Mouse (Mus musculus): ENCODE results near the gene Erc1. TPM values are rescaled to one million over a fixed set of nuclear protein-coding genes. Genes with fewer than 3 reads are reported as not detected.
"Not testable (repeated sequence)": the region's sequence is repeated elsewhere in the genome, so short reads cannot be mapped to it uniquely, and the experiment has no call there.

Erc1 gene
- total RNA-seq, 1 experiment from 2014 or later: 15.0 TPM

DNA sequence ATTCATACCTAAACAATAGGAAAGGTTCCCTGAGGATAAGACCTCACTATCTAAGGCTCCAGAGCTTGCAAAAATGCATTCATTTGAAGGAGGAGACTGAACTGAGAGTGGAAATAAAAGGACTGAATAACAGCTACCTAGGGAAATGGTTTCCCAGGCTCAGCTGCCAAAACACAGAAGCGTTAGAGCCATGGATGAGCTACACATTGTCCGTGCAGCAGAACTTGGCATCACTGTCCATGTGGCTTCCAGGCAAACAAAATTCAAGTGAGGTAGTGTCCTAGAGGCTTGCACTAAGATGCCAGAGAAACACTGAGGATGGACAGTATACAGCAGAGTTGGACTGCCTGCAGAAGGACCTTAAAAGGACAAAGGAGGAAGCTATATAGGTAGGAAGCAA lies 112.0 kb downstream of the Erc1 start:
- ATAC-seq (ENCODE audit: extremely low read depth, insufficient number of reproducible peaks, low FRiP score, poor library complexity, severe bottlenecking): no peak

DNA sequence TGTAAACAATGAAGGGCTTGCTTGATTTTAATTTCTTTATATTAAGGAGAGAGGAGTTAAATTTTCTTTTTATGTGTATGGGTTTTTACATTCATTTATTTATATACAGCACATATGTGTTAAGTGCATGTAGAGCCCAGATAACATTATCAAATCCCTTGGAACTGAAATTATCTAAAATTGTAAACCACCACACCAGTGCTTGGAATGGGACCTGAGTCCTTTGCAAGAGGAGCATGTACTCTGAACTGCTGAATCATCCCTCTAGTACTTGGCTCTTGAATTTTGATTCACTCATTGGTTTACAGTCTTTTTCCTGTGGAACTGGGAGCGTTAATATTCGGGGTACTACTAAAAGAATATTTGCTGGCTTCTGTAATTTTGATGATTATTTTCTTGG lies 116.8 kb downstream of the Erc1 start:
- no peak for ATAC-seq (ENCODE audit: extremely low read depth, insufficient number of reproducible peaks, low FRiP score, poor library complexity, severe bottlenecking)

DNA sequence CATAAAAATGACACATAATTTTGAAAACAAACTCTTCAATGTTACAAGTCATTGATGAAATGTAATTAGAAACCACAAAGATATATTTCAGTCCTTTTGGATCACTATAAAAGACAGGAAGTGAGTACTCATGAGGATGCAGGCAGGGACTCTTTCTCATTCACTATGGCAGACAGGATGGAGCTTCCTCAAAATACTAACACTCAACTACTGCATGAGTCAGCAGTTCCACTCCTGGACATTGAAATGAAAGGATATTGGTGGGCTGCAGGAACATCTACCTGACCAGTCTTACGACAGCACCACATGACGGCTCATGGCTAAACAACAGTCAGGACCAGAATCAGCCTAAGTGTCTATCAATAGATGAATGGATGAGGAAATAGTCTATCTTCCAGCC lies 132.7 kb downstream of the Erc1 start:
- no peak for ATAC-seq (ENCODE audit: extremely low read depth, insufficient number of reproducible peaks, low FRiP score, poor library complexity, severe bottlenecking)

DNA sequence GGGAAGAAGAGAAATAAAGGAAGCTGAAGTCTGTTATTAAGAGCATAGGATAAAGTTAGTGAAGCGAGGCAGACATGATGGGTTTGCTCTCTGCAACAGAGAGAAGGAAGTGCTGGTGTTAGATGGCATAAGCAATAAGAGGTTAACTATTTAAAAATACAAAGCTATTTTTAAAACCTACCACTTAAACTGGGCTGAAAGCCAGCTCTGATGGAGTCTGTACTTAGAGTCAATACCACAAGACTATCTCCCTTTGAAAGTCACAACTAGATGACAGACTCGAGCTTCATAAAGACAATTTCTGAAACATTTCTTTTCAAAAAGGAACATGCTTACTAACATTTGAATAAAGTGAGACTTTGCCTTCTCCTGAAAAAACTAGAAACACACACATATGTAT lies 134.0 kb downstream of the Erc1 start:
- ATAC-seq (ENCODE audit: extremely low read depth, insufficient number of reproducible peaks, low FRiP score, poor library complexity, severe bottlenecking): no peak

DNA sequence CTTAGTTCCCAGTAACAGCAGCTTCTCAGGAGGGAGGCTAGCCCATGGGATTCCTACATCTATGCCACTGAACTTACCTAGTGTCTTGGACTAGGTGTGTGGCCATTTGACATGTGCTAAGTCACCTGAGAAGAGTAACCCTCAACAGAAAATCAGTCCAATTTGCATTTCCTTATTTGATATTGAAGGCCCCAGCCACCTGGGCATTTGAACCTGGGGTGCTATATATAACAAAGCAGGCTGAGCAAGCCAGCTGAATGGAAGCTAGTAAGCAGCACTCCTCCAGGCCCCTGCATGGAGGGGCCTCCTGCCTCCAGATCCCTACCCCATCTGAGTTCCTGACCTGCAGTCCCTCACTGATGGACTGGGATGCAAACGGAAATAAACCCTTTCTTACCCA lies 135.5 kb downstream of the Erc1 start:
- no peak for ATAC-seq (ENCODE audit: extremely low read depth, insufficient number of reproducible peaks, low FRiP score, poor library complexity, severe bottlenecking)

DNA sequence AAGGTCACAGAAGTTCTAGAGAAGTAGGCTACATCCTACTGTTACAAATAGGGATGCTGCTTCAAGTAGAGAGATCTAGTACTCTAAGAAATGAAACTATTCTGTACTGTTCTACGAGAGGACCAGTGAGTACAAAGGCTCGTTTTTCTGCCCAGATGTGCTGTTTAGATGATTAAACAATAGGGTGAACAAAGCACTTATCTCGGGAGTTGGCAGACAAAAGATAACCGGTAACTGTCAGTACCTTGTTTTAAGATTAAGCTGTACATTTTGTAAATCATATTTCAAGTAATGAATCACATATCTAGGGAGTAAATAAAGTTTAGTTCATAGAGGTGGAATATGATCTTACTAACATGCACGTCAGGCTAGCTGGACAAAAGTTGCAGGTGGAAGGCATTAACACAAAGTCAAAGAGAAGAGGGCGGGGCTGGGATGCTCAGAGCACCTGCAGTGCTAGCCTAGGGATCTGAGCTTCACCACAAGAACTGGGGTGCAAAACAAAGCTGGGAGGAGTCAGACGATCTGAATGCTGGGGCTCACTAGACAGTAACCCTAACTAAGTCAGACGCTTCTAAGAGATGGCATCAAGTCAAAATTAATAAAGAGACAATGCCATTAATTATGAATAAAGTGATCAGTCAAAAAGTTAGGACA lies 136.2 kb downstream of the Erc1 start:
- no peak for ATAC-seq (ENCODE audit: extremely low read depth, insufficient number of reproducible peaks, low FRiP score, poor library complexity, severe bottlenecking)

DNA sequence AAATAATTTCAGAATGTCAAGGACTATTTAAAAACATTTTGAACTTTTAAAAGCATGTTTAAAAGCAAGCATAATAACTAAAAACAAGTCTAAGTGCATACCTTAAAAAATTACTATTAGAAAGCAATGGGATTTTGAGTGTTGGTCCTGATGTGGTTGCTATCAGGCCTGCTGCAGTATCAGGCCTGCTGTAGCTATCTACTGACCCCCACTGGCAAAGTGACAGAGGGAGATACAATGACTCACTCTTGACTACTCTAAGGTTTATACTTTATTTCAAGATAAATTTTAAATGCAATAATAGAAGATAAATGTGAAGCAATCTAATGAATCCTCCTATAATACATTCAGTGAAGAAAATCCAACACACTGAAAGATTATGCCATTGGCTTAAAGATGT lies 138.4 kb downstream of the Erc1 start:
- no peak for ATAC-seq (ENCODE audit: extremely low read depth, insufficient number of reproducible peaks, low FRiP score, poor library complexity, severe bottlenecking)

DNA sequence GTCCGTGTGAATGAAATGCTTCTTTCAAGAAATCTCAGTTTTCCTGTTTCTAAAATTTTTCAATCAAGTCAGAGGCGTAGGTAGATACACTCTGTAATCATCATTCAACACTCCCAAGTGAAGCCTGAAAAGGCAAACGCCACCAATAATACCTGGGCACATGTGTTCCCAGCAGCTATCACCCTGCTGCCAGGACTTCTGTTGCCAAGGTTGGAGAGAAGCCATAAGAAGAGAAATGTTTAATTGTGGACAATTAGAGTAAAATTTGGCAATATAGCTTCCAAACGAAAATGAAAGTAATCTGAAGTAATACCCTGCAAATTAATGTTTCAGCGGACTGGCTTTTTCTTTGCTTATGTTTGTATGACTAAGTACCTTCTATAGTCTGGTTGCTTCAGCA lies 140.1 kb downstream of the Erc1 start:
- ATAC-seq (ENCODE audit: extremely low read depth, insufficient number of reproducible peaks, low FRiP score, poor library complexity, severe bottlenecking): no peak

DNA sequence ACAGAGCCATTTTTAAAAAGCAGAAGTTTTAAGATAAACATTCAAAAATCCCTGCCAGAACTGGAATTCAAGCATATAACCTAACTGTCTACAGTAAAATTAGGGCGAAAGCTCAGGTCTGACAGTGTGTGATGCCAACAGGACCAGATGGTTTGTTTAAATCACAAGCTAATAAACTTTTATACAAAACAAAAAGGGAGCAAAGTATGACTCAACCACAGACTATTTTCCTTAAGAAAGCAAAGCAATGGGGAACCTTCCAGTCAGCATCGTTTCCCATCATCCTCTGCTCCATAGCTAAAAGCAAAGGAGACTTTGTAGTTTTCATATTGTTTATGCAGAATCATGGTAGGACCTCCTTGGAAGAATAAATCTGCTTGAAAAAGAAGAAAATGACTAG lies 143.1 kb downstream of the Erc1 start:
- no peak for ATAC-seq (ENCODE audit: extremely low read depth, insufficient number of reproducible peaks, low FRiP score, poor library complexity, severe bottlenecking)

DNA sequence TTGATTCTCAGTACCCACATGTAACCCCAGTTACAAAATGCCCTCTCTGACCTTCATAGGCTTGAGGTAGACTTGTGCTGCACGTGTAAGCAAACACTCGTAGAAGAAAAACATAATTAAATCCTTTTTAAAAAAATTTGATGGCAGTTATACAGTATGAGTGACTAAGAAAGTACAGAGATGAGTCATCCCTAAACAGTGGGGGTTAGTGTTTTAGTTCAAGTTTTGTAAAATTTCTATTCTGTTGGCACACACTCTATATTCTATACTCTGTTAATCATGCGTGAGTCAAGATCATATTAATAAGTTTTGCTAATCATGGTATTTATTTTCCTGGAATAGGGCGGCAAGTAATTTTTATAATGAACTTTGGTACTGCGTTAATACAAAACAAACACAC lies 155.2 kb downstream of the Erc1 start:
- no peak for ATAC-seq (ENCODE audit: extremely low read depth, insufficient number of reproducible peaks, low FRiP score, poor library complexity, severe bottlenecking)

DNA sequence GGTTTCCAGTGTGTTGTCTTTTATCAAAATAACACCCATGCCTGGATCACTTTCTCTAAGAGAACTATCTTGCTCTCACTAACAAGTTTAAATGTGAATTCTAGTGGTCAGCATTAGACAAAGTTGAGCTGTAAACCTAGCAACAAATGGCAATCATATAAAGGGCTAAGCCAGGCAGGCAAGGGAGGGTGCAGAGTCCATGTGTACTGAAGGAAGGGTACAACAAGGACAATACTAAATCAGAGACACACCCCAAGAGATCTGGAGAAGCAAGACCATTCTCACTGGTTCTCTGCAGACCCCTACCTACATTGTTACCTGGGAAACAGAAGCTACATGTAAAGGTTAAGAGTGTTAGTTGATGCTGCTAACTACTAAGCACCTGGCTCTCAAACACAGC lies 161.5 kb downstream of the Erc1 start:
- no peak for ATAC-seq (ENCODE audit: extremely low read depth, insufficient number of reproducible peaks, low FRiP score, poor library complexity, severe bottlenecking)

DNA sequence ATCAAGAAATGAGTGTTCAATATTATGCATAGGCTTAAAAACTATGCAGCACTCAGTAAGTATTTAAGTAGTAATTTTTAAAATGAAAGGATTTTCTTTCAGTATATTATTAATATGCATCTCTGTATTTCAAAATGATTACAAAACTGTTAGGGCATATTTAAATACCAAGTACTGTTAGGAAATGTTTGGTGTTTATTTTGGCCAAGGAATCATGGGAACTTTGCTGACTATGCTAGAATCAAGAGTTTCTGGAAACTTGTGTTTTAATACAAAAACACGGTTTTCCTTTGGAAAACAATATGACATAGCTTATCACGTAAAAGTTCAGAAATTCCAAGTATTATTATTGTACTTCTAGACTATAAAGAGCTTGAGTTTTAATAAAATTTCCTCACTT lies 167.2 kb downstream of the Erc1 start:
- no peak for ATAC-seq (ENCODE audit: extremely low read depth, insufficient number of reproducible peaks, low FRiP score, poor library complexity, severe bottlenecking)

DNA sequence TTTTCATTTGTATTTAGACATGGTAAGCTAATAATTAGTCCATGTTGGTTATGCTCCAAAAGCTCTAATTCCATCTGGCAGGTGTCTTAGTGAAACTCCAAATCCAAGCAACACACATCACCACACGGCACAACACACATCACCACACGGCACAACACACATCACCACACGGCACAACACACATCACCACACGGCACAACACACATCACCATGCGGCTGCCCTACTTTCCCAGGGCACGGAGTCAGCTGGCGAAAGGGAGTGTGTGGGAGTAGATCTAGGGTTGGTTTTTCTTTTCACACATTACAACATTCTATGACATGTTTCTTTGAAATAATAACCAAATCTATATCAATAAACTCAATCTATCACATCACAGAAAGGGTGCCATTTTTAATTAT lies 173.2 kb downstream of the Erc1 start:
- no peak for ATAC-seq (ENCODE audit: extremely low read depth, insufficient number of reproducible peaks, low FRiP score, poor library complexity, severe bottlenecking)

DNA sequence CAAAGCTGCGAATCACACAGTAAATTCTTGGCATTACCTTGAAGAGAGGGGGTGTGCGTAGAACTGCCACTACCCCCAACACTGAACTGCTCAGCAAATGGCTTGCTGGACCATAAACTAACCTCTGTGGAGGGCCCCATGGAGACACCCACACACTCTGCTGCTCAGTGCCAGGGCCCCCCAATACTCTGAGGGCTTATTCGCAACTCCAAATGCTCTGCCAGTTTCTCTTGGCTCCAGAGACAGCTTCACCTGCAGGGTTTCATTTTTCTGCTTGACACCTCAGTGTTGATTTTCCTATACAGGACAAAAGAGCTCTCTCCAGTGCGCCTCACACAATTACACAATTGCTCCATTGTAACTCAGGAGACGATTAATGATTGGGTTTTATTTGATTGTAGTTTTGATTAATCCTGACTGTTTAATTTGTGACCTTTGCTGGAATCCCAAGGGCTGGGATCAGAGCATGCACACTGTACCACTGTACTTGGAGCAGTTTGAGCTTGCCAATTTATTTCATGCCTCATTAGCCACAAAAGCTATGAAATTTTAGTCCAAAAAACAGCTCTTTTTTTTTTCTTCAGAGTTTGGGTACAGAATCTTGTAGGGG lies 173.7 kb downstream of the Erc1 start:
- ATAC-seq (ENCODE audit: extremely low read depth, insufficient number of reproducible peaks, low FRiP score, poor library complexity, severe bottlenecking): no peak

DNA sequence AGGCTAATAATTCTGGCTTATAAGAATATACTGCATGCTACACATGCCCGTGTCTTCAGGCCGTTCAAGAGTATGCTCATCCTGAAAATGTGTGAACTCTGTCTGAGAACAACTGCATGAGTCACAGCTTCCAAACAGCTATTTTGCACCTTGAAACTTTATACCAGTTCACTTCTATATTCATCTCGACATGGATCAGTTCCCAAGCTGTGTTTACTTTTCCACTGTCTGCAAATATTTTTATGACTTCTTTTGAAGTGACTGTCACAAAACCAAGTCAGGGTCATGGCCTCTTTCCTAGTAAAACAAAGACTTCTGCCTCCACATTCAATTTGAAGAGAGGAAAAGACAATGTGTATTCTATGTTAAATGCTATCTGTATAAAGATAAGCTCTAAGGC lies 178.2 kb downstream of the Erc1 start:
- ATAC-seq (ENCODE audit: extremely low read depth, insufficient number of reproducible peaks, low FRiP score, poor library complexity, severe bottlenecking): no peak

DNA sequence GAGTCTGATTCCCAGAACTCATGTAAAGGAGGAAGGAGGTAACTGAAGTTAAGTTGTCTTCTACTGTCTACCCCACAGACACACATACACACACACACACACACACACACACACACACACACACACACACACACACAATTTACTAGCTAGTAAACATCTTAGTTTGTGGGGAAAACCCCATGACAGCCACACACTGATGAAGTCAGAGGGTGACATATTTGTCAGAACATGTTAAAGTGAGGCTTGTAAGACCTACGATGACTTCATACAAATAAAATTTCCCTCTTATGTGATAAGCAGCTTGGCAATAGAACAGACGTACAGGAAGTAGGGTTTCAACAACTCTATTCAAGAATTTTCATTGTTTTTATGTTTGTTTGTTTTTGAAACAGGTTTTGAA lies 185.0 kb downstream of the Erc1 start:
- no peak for ATAC-seq (ENCODE audit: extremely low read depth, insufficient number of reproducible peaks, low FRiP score, poor library complexity, severe bottlenecking)

DNA sequence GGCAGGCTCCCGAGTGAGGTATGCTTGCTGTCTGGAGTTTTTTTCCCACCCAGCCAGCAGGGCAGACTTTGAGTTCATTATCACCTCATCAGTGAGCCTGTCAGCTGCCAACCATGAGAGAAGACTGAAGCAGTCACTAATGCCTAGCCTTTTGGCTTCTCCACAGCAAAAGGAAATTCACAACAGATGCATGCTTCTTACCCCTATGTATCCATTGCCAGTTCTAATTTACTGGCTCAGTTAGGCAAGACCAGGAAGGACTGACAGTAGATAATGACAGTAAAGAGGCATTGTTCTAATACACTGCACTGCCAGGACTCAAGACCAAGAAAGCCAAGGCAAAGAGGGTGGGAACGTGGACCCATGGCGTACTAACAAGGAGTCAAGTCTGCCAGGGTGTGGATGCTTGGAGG lies 186.9 kb downstream of the Erc1 start:
- ATAC-seq (ENCODE audit: extremely low read depth, insufficient number of reproducible peaks, low FRiP score, poor library complexity, severe bottlenecking): no peak

DNA sequence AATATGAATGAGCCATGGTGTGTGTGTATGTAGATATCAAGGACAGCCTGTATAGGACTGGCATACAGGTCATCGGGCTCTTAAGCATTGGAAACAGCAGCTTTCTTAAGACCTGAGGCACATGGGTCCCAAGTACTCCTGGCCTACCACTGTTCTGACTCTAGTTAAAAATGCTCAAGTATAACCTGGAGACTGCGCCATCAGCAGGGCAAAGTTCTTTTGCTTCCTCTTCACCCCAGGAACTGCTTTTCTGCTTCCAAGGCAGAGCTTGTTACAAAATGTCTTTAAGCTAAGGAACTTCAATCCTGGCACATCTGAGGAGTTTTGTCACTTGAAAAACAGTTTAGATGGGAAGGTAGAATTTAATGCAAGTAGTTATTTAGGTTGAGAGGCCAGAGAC lies 189.5 kb downstream of the Erc1 start:
- ATAC-seq (ENCODE audit: extremely low read depth, insufficient number of reproducible peaks, low FRiP score, poor library complexity, severe bottlenecking): no peak

DNA sequence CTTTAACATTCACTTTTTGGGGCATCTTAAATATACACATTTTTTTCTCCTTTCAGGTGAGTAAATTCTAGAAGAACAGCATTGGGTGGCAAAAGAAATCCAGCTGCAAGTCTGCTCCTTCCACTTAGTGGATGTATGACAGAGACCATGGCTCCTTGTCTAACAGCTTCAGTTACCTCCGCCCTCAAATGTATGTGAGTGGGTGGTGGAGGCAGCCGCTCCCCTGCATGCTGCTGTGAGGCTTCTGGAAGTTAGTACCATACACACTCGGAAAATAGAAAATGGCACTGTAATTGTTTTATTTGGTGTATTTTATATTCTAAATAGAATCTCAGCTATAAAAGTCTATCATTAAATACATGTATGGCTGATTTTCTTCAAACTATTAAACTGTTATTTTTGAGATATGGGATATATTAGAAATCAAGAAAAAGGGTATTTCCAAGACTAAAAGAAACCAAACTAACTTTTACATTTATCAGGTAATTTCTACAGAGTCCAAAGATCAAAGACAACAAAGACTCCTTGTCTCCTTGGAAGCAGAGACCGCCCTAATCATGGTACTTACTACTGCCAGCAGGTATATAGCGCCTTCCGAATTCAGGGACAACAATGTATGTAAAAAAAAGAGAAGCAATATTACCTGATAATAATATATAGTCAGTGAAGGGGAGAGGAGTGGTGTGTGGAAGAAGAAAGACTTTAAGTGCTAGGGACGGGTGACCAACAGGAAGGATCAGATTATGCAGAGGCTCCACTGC lies 190.4 kb downstream of the Erc1 start:
- ATAC-seq (ENCODE audit: extremely low read depth, insufficient number of reproducible peaks, low FRiP score, poor library complexity, severe bottlenecking): no peak

DNA sequence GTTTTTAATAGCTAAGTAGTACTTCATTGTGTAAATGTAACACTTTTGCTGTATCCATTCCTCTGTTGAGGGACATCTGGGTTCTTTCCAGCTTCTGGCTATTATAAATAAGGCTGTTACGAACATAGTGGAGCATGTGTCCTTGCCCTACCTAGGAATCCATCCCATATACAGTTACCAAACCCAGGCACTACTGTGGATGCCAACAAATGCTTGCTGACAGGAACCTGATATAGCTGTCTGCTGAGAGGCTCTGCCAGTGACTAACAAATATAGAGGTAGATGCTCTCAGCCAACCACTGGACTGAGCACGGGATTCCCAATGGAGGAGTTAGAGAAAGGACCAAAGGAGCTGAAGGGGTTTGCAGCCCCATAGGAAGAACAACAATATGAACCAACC lies 193.2 kb downstream of the Erc1 start:
- ATAC-seq (ENCODE audit: extremely low read depth, insufficient number of reproducible peaks, low FRiP score, poor library complexity, severe bottlenecking): not testable (repeated sequence)

All from neutrophil, adult 5-6 weeks (primary cell).